Mouse (Mus musculus): Measurements from ENCODE around the gene Pknox2.

Gene Pknox2

DNA sequence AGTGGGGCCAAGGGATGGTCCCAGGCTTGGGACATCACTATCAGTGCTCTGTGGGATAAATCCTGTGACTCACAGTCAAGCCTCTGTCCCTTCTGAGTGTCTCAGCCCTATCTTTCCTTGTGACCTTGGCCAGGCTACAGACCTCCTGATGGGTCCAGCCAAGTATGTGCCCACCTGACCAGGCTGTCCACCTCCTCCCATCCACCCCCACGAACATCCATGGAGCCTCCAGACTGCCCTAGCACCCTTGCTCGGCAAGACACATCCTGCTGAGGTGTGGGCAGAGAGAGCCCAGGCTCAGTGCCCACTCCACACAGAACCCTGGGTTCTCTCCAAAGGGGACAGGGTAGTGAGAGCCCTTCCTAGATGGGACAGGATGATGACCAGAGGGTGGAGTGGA, 204.6 kb downstream of the Pknox2 start:
- no peak for DNase-seq (ENCODE audit: low spot score in 2 of 2)

DNA sequence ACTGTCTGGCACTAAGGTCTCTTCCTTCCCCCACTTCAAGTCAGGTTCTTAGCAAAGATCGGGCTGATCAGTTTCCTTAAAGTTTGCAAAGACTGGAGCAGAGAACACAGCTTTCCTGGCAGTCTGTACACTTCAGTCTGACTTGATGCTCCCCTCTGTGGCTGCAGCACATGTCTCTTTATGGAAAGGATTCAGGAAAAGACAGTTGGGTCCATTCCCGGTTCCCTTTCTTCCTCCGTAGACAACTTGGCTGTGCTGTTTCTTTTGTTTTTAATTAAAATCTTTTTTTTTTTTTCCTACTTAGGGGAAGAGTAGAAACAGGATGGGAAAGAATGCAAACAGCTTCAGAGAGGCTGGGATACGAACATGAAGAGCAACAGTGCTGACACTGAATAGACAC, 205.1 kb downstream of the Pknox2 start:
- no peak for DNase-seq (ENCODE audit: low spot score in 2 of 2)

DNA sequence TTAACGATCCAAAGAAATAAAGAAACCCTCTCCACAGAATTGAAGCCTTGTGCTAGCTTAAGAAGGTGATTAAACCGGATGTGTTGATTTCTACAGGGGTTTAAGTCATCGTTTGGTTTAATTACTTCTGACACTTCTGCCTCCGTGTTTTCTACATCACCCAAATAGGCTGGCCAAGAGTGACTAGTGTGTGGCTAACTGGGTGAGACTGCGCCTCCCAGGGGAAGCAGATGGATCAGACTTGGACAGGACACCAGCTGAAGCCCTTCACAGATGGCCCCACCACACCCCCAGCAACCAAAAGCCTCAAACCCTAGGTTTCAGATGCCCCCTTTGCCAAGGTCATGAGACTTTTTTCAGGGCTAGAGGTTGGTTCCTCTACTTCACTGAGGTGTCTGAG, 205.6 kb downstream of the Pknox2 start:
- DNase-seq (ENCODE audit: low spot score in 2 of 2): no peak

DNA sequence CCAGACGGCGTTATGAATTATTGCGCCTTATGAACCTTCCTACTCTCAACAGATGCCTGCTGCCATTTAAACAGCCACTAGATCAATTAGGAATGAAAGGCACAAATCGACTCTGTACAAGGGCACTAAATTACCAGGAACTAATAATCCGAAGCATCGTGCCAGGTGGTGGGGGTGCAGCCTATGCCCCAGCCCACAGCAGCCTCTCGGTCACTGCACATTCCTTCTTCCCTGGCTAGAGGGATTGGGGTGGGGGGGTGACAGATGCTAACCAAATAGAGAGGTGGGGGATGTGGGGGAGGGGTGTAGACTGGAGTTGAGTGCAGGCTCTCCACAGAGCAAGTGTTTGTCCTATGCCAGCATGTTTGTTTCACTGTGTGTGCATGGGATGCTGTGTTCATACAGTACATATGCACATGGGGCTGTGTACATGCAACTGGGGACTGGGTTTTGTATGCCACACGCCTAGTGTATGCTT, 208.6 kb downstream of the Pknox2 start:
- no peak for DNase-seq (ENCODE audit: low spot score in 2 of 2)

DNA sequence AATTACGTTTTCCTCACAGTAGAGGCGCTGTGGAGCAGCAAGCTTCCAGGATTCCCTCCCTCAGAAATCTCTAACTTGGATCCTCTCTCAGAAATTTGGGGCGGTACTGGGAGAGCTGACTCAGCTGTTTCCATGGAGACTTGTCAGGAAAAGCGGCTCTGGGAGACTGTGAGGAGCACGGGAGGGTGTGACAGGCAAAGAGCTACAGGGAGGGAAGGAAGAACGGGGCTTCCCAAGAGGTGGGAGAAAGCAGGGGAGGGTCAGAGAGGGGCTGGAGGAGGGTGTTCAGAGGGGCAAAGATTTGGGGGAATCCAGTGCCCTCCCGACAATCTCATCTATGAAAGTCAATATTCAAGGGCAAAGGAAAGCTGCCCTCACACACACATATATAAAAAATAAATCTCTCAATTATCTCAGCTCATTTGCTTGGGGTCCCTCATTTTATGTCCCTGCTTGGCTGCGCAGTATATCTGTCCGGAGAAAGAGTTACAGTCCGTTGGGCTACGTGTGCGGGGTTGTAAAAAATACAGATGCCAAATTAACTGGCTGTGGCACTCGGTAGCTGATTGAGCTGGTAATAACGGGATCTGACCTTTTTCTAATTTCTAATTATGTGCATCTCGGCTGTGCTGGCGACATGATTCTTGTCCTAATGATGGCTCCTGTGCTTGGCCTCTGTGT, 213.3 kb downstream of the Pknox2 start:
- DNase-seq (ENCODE audit: low spot score in 2 of 2): peak in 1 of 2 experiments; percentile 4

DNA sequence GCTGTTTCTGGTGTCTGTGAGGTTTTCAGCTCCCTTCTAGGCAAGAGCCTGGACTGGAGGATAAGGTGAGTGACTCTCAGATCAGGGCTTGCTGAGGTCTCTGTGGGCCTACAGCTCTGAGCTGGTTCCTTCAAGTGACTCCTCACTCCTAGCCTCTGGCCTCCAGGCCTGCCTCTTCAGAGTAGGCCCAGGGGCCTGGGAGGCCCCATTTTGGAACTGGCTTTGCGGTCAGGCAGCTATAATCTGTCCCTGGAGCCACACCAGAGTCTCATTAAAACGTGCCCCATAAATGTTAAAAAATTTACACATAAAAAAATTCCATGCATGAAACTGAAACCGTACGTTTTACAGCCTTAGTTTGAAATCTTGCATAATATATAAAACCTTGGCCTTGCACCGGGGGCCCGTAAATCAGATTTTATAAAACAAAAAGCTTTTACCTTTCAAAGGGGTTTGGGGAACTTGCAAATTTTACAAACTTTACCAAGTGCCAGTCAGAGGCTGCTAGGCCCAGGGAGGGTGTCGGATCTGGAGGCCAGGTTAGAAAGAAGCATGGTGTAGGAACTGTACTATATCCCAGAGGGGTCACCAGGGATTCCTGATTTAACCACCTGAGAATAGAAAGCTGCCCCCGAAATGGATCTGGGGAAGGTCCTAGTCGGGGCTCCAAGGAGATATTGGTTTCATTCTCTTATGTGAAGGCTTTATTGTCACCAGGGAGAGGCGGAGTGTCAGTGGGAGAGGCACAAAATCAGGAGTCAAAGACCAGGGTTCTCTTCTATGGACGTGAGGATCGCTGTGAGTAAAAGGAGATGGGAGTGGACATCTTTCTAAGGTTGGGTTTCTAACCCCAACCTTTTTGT, 214.0 kb downstream of the Pknox2 start:
- no peak for DNase-seq (ENCODE audit: low spot score in 2 of 2)

DNA sequence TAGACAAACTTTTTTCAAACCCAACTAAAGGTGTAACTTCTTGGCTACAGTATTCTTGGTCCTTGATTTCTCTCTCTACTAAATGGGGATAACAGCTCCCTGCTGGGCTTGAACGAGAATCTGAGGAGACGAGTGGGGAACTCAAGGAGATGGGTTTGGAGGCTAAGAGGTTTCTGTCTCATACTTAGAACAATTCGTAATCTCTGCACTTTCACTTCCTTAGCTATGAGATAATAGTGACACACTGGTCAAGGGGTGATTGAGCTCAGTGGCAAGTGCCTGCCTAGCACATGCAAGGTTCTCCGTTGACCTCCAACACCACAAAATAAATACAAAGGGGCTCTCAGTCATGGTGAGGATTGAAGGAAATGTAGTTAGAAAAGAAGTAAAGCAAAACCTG, 215.6 kb downstream of the Pknox2 start:
- no peak for DNase-seq (ENCODE audit: low spot score in 2 of 2)

DNA sequence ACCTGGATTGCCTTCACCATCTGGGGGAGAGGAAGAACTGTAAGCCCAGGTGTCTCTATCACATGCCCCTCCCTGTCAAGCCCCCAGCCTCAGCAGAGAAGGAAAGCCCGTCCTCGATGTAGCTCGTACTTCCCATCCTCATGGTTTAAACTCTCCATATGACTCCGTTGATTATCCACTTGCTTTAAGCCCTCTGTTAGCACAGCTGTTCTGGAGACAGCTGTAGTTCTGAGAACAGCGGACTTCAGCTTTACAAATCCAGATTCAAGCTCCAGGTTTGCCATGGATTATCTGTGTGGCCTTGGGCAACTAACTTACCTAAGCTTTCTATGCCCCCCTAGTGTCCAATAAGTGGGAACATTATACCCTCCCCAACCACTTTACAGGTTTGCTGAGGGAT, 223.5 kb downstream of the Pknox2 start:
- DNase-seq (ENCODE audit: low spot score in 2 of 2): no peak

DNA sequence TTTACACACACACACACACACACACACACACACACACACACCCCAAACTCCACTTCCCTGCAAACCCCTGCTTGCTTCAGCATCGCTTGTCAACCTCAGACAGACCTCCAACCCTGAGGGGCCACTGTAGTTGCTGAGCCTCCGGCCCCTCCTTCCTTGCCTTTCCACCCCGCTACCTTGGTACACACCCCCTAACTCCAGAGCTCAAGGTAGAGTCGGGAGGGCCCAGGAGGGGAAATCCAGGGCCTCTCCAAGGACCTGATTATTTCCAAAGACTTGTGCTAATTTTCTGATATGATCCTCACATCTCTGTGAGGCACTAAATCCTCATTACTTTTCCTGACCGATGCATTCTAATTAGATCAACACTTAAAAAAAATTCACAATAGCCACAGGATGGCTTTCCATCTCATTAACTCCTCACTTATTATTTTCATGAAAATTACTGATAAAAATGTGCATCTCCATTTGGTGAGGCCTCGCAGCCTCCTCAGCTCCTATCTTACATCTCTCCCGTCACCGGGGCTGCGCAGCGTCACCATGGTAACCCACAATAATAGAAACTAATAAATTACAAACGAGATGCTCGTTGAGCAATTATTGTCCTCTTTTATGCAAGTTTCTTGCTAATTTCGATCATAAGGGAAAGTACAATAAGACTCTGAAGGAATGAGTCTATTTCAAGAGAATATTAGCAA, 225.3 kb downstream of the Pknox2 start:
- no peak for DNase-seq (ENCODE audit: low spot score in 2 of 2)

DNA sequence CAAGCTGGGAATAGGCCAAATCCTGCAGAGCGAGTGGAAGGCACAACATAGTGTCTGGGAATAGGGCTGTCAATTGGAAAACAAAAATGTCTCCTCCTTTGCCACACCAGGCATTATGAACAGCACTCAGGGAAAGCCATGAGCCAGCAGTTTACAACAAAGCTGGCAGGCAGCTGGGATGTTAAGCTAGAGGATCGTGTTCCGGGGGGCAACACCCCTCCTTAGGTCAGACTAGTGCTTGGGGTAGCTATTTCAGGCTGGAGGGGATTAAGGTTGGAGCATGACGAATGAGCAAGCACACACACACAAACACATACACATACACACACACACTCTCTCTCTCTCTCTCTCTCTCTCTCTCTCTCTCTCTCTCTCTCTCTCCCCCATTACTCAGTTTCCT, 227.7 kb downstream of the Pknox2 start:
- no peak for DNase-seq (ENCODE audit: low spot score in 2 of 2)

DNA sequence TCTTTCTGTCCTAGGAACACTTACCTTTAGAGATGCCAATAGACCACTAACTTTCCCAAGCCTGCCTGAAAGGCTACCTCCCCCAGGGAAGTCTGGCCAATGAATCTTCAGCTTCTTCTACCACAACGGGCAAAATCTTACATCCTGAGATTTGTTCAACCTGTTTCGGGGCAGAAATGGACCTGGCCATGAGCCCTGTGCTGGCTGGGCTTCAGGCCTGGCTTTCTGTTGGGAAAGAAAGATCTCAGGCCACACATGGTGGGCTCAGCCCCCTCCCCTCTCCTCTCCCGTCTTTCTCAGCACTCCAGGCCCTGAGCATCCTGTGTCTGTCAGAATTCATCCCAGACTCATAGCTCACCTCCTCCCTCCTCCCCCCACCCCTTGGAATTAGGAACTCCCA, 228.6 kb downstream of the Pknox2 start:
- DNase-seq (ENCODE audit: low spot score in 2 of 2): no peak

DNA sequence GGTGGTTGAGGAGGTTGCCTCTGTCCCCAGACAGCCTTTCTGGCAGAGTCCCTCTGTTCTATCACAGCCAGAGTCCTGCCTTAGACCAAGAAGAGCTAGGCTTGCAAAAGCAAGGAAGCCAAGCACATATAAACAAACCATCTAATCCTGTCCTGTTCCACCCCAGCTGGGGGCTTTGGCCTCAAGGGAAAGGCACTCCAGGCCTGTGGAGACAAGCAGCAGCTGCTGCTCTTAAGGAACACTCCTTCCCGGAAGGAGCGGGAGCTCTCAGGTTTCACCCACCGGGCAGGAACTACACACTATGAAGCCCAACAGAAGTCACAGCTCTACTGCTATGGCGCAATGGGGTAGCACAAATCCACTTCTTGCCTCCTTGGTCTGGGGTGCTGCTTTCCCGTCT, 230.3 kb downstream of the Pknox2 start:
- no peak for DNase-seq (ENCODE audit: low spot score in 2 of 2)

DNA sequence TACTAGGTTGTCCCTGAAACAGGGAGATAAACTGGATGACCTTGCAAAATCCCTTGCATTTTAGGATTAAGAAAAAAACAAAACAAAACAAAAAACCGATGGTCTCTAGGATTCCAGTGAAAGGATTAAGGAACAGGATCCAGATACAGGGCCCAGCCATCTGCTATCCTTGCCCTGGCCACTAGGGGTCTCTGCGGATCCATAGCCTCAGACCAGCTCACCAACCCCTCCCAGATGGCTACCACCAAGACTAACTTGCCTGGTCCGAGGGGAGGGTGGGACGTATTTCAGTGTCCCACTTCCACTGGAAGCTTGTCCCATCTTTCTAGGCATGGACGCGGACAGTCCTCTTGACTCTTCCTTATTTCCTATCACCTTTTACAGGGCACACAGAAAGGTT, 230.8 kb downstream of the Pknox2 start:
- DNase-seq (ENCODE audit: low spot score in 2 of 2): peak in 1 of 2 experiments; percentile 3

DNA sequence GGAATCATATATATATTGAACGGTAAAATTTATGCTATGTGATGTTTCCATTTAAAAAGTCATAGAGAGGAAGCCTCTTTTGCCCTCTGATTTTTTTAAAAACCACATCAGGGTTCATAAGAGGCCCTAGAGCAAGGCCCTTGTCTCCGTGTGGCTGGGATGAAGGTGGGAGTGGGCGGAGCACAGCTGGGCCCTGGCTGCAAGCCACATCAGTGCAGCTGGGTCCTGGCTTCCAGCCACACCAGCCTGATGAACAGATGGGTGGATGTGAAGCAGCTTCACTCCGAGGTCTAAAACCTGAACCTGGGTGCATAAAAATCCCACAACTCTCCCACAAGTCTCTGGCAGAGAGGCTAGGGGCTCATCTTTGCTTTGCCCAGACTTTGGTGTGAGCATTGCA, 241.8 kb downstream of the Pknox2 start:
- DNase-seq (ENCODE audit: low spot score in 2 of 2): no peak

DNA sequence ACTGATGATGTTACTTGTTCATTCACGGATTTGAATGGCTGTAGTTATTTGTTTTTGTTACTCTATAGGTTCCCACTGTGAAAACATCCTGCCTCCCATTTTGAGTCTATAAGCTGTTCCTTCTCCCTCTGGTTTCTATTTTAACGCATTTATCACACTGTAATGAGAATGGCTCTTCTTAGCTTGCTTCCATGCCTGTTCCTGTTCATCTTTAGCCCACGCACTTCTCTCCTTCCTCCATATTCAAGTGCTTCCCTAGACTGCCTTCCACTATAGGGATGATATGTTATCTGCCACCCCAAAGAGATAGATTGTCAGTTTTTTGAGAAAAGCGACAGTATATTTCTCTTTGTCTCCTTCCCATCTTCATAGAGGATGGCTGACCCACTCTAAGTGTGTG, 246.7 kb downstream of the Pknox2 start:
- no peak for DNase-seq (ENCODE audit: low spot score in 2 of 2)

DNA sequence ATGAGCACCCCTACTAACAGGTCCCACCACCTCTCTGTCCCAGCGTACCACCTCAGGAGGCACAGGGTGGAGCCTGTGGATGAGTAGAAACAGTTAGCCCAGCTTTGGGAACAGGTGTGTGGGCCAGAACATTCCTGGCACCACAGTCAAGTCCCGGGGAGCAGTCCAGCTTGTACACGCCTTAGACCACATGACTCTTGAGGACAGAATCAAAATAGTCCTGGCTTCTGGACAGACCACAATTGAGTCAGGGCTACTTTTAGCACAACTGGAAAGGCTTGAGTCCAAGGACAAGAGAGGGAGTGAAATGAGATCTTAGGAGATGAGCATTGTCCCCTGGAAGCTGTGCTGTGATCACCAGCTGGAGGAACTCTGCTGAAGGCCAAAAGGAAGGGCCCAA, 248.6 kb downstream of the Pknox2 start:
- DNase-seq (ENCODE audit: low spot score in 2 of 2): no peak

DNA sequence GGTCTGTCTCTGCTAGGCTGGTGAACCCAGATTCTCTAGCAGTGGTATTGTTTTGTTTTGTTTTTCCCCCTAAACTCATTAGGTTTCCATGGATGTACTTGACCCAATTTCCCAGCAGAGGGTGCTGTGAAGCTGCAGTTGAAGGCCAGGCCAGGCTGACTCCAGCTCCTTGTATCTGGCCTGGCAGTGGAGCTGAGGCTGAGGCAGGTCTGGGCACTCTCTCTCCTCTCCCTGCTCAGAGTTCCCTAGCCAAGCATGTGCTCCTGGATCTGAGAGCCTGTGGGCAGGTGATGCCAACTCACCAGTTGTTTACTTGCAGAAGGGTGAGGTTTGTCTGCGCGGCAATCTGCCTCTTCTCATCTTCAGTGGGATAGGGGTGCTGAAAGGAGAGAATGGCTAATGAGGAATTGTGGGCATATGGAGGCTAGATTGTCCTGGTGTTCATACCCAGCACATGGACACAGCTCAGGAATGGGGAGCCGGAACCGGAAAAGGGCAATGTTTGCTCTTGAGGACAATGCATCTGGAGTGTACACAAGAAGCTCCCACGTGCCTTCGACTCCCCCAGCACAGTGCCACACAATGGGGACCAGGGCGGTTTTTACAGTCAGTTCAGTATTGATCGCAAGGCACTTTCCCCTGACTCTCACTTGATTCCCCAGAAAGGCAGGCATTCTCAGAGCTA, 252.1 kb downstream of the Pknox2 start:
- no peak for DNase-seq (ENCODE audit: low spot score in 2 of 2)

DNA sequence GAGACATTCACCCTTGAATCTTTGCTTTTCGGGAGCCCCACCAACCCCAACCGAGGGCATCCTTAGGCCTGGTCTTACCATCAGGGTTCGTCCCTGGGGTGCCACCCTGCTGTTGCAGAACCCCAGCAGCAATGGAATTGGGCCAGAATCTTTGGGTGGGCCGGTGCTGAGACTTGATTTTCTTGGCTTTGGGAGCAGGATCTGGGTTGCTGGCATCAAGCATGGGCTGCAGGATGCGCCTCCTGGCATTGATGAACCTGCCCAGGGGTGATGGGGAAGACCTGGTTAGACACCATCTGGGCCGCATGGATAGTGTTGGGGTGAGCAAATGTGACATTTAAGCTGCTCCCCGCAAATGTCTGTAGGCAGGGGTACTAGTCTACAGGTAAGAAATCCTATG, 253.0 kb downstream of the Pknox2 start:
- no peak for DNase-seq (ENCODE audit: low spot score in 2 of 2)

DNA sequence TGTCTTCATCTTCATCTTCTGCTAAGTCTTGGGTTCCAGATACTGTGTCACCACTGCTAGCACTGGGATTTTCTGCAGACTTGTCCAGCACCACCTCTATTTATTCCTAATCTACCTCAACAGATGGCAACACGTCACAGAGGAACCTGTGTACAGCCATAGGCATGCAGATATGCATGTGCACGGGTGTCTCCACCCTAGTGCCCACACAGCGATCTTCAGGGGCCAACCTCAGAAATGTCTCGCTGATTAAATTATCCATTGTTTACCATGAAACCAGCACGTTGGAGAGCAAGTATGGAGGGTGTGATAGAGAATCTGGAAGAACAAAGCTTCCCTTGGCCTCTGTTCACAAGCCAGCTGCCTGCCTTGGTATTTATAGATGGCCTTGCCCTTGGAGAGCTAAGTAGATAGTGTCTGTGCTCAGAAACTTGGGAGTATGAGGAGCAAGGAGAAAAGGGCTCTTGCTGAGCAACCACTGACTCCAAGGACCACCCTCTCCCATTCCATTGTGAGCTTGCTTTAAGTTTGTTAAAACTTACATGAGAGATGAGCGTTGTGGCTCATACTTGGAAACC, 253.7 kb downstream of the Pknox2 start:
- no peak for DNase-seq (ENCODE audit: low spot score in 2 of 2)

DNA sequence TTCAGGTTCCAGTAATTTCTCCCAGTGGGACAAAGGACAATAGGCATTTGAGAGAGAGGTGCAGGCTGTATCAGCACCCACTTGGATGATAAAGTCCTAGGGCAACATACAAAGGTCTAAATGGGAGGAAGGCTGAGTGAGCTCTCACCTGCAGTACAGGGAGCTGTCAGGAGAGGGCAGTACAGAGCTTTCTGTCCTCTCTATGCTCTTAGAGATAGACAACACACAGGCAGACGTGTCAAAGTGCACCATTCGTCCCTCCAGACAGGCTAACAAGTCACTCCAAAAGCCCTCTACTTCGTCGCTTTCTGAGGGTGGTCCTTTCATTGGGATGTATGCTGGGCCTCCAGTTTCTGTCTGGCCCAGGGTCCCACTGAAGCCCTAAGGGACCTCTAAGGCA, 256.7 kb downstream of the Pknox2 start:
- no peak for DNase-seq (ENCODE audit: low spot score in 2 of 2)

DNA sequence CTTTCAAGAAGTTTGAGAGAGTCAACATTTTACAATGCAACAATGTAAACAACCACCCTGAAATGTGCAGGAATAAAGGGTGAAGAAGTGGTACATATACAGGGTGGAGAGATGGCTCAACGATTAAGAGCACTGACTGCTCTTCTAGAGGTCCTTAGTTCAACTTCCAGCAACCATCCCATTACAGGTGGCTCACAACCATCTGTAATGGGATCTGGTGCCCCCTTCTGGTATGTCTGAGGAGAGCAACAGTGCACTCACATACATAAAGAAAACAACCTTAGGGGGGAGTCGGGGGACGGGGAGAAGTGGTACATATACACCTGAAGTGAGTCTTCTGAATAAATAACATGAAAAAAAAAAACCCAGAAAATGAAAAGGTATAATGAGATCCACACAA, 262.0 kb downstream of the Pknox2 start:
- no peak for DNase-seq (ENCODE audit: low spot score in 2 of 2)

DNA sequence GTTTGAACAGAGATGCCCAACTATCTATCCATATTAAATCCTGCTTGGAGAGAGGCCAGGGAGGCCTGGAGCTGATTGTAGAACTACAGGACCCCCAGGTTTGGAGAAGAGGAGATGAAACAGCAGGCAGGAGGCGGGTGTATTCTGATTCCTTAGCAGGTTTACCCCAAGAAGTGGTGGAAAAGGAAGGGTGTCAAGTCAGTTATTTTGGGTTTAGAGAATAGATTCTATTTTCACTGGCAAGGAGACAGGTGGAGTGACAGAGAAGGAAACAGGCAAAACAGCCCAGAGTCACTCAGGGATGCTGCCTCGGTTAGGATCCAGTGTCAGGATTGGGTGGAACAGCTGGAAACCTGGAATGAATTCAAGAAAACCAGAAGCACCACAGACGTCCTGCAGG, 263.6 kb downstream of the Pknox2 start:
- no peak for DNase-seq (ENCODE audit: low spot score in 2 of 2)

Data from spleen, postnatal 36 days (tissue).